Mouse (Mus musculus): Measurements from ENCODE around the gene Fosl1. TPM values are rescaled to one million over a fixed set of nuclear protein-coding genes. Genes with fewer than 3 reads are reported as not detected.
"Not testable (repeated sequence)": the region's sequence is repeated elsewhere in the genome, so short reads cannot be mapped to it uniquely, and the experiment has no call there.

Fosl1 gene
- polyA plus RNA-seq (2012; fragmentation: generic; extraction: Trizol): 15.4 TPM

DNA sequence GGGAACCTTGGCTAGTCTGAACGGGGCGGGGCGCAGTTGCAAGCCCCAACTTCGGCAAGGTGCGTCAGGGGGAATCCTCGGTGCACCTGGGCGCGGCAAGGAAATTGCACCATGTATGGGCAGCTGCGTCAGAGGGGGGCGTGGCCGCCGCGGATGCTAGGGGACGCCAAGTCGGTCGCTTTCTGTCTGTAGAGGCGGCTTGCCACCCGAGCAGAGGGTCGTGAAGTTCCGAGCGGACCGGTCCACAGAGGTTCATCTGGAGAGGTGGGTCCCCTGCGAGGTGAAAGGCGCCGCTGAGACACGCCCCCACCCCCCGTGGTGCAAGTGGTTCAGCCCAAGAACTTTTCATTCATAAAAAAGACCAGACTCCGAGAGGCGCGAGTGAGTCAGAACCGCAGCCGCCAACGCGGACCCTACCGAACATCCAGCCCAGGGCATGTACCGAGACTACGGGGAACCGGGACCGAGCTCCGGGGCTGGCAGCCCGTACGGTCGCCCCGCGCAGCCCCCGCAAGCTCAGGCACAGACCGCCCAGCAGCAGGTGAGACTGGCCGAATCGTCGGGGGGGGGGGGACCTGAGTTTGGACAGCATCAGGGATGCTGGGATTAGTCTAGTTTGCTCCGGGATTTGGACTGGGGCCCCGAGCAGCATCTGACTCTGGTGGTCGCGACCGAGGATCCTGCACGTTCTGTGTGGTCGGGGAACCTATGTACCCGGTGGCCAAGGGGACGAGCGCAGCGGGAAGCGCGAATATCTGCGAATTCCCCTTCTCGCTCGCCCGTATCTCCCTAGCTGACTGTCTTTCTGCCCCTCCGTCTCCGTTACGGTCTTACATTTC lies at the start of gene Fosl1:
TSS of gene Fosl1 (plus strand) at position 33 of the 839 bp plus-strand sequence.
- TF ChIP-seq TCF12 (IDR thresholded peaks at IDR 0.05; ENCODE audit: insufficient read depth, poor library complexity, severe bottlenecking) (no peak), USF1 (IDR thresholded peaks at IDR 0.05; ENCODE audit: low read depth) (no peak), POLR2A (IDR thresholded peaks at IDR 0.05; ENCODE audit: insufficient read length, low read depth) (peak; percentile 71), TCF3 (IDR thresholded peaks at IDR 0.05; ENCODE audit: insufficient read length, low read depth) (no peak), CEBPB (IDR thresholded peaks at IDR 0.05; ENCODE audit: insufficient read depth, poor library complexity, severe bottlenecking) (no peak), MYOD1 (IDR thresholded peaks at IDR 0.05; ENCODE audit: control insufficient read depth in 1 of 3, insufficient read length in 2 of 3, low read depth in 2 of 3) (peak in 2 of 3 experiments; percentile 1 to 10), E2F4 (IDR thresholded peaks at IDR 0.05; ENCODE audit: insufficient read depth) (no peak), MYOG (IDR thresholded peaks at IDR 0.05; ENCODE audit: control insufficient read depth in 1 of 3, insufficient read depth in 1 of 3, insufficient read length in 2 of 3, low read depth in 2 of 3) (peak in 1 of 3 experiments; percentile 23), SRF (IDR thresholded peaks at IDR 0.05; ENCODE audit: control insufficient read depth, insufficient read length, low read depth) (peak; percentile 97), REST (IDR thresholded peaks at IDR 0.05; ENCODE audit: insufficient read depth, insufficient read length) (no peak), MAX (IDR thresholded peaks at IDR 0.05; ENCODE audit: low read depth) (no peak), POLR2AphosphoS2 (IDR thresholded peaks at IDR 0.05; ENCODE audit: insufficient read length, low read depth) (peak; percentile 52)
- Histone ChIP-seq H3K4me2 (ENCODE audit: low read depth) (peak within 1 kb of the TSS; percentile 86), H3K4me3 (peak within 1 kb of the TSS; percentile 89), H3ac (ENCODE audit: control insufficient read depth, insufficient read length) (peak within 1 kb of the TSS; percentile 8), H3K36me3 (ENCODE audit: control insufficient read depth, insufficient read depth) (no peaks in the 10 kb centered on the region), H3K27me3 (ENCODE audit: control insufficient read depth, insufficient read depth, insufficient read length) (no peaks in the 10 kb centered on the region), H3K79me2 (ENCODE audit: control insufficient read depth, insufficient read depth) (peaks cover 48% of the 10 kb centered on the region)

DNA sequence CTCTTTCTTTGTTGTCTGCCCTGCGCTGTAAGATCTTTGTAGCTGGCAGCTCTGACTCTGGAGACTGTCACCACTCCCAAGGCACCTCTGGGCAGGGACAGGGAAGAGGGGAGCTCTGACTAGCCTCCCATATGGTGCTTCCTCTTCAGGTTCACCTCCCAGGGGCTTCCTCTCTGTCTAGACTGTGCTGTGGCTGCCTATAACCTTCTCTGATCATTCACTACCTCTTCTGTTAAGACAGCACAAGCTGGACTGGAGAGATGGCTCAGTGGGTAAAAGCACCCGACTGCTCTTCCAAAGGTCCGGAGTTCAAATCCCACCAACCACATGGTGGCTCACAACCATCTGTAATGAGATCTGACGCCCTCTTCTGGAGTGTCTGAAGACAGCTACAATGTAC lies 46.3 kb upstream of the Fosl1 start:
- H3K4me3 ChIP-seq; H3K27me3 ChIP-seq (ENCODE audit: control insufficient read depth, insufficient read depth, insufficient read length); H3K4me2 ChIP-seq (ENCODE audit: low read depth); H3ac ChIP-seq (ENCODE audit: control insufficient read depth, insufficient read length); H3K79me2 ChIP-seq (ENCODE audit: control insufficient read depth, insufficient read depth); H3K36me3 ChIP-seq (ENCODE audit: control insufficient read depth, insufficient read depth): not testable (repeated sequence)

DNA sequence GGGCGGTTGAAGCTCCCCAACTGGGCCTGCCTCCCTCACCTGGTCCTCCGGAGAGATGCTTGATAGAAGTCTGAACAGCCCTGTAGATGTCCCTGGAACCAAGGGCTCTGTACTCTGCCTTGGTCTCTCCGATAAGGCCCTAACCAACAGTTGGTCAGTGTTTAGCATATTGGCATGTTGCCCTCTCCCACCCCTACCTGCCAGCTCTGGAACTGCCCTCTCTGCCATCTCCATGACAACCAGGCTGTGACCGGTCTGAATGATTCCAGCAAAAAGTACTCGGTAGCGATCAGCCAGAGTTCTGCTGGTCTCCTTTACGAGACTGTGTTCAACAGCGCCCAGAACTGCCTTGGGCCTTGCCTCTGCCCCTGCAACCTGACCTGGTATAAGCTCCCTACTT lies 45.1 kb upstream of the Fosl1 start, which contains the start of gene Tsga10ip:
TSS of gene Tsga10ip (minus strand) at position 234 of the 400 bp plus-strand sequence.
- H3K36me3 ChIP-seq (ENCODE audit: control insufficient read depth, insufficient read depth): no peaks in the 10 kb centered on the region
- no peaks in the 10 kb centered on the region for H3K27me3 ChIP-seq (ENCODE audit: control insufficient read depth, insufficient read depth, insufficient read length)
- no peak within 1 kb of the TSS for H3ac ChIP-seq (ENCODE audit: control insufficient read depth, insufficient read length)
- no peak within 1 kb of the TSS for H3K4me3 ChIP-seq
- H3K79me2 ChIP-seq (ENCODE audit: control insufficient read depth, insufficient read depth): no peaks in the 10 kb centered on the region
- TF ChIP-seq MAX (IDR thresholded peaks at IDR 0.05; ENCODE audit: low read depth) (no peak), POLR2AphosphoS2 (IDR thresholded peaks at IDR 0.05; ENCODE audit: insufficient read length, low read depth) (no peak), TCF3 (IDR thresholded peaks at IDR 0.05; ENCODE audit: insufficient read length, low read depth) (no peak), MYOG (IDR thresholded peaks at IDR 0.05; ENCODE audit: control insufficient read depth in 1 of 3, insufficient read depth in 1 of 3, insufficient read length in 2 of 3, low read depth in 2 of 3) (no peak), POLR2A (IDR thresholded peaks at IDR 0.05; ENCODE audit: insufficient read length, low read depth) (no peak), E2F4 (IDR thresholded peaks at IDR 0.05; ENCODE audit: insufficient read depth) (no peak), REST (IDR thresholded peaks at IDR 0.05; ENCODE audit: insufficient read depth, insufficient read length) (no peak), CEBPB (IDR thresholded peaks at IDR 0.05; ENCODE audit: insufficient read depth, poor library complexity, severe bottlenecking) (no peak), SRF (IDR thresholded peaks at IDR 0.05; ENCODE audit: control insufficient read depth, insufficient read length, low read depth) (no peak), MYOD1 (IDR thresholded peaks at IDR 0.05; ENCODE audit: control insufficient read depth in 1 of 3, insufficient read length in 2 of 3, low read depth in 2 of 3) (no peak), TCF12 (IDR thresholded peaks at IDR 0.05; ENCODE audit: insufficient read depth, poor library complexity, severe bottlenecking) (no peak), USF1 (IDR thresholded peaks at IDR 0.05; ENCODE audit: low read depth) (no peak)
- H3K4me2 ChIP-seq (ENCODE audit: low read depth): no peak within 1 kb of the TSS

DNA sequence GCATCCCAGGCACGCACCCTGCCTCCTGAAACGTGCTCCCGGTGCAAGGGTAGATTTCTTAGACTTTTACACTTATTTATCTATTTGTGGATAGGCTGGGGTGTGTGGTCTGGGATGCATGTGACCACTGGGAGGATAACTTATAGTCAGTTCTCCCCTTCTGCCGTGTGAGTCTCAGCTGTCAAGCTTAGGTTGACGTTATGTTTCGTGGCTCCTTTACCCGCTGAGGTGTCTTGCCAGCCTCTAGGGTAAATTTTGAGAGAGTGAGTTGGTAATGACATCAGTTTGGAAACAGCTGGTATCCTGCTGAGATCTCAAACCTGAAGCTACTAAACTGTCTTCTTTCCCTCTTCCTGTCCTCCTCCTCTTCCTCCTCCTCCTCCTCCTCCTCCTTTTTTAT lies 41.4 kb upstream of the Fosl1 start:
- TF ChIP-seq MAX (IDR thresholded peaks at IDR 0.05; ENCODE audit: low read depth) (no peak), TCF12 (IDR thresholded peaks at IDR 0.05; ENCODE audit: insufficient read depth, poor library complexity, severe bottlenecking) (no peak), MYOG (IDR thresholded peaks at IDR 0.05; ENCODE audit: control insufficient read depth in 1 of 3, insufficient read depth in 1 of 3, insufficient read length in 2 of 3, low read depth in 2 of 3) (no peak), MYOD1 (IDR thresholded peaks at IDR 0.05; ENCODE audit: control insufficient read depth in 1 of 3, insufficient read length in 2 of 3, low read depth in 2 of 3) (no peak), CEBPB (IDR thresholded peaks at IDR 0.05; ENCODE audit: insufficient read depth, poor library complexity, severe bottlenecking) (no peak), SRF (IDR thresholded peaks at IDR 0.05; ENCODE audit: control insufficient read depth, insufficient read length, low read depth) (no peak), REST (IDR thresholded peaks at IDR 0.05; ENCODE audit: insufficient read depth, insufficient read length) (no peak), USF1 (IDR thresholded peaks at IDR 0.05; ENCODE audit: low read depth) (no peak), POLR2A (IDR thresholded peaks at IDR 0.05; ENCODE audit: insufficient read length, low read depth) (no peak), POLR2AphosphoS2 (IDR thresholded peaks at IDR 0.05; ENCODE audit: insufficient read length, low read depth) (no peak), TCF3 (IDR thresholded peaks at IDR 0.05; ENCODE audit: insufficient read length, low read depth) (no peak), E2F4 (IDR thresholded peaks at IDR 0.05; ENCODE audit: insufficient read depth) (no peak)
- Histone ChIP-seq H3K4me2 (ENCODE audit: low read depth) (no peak overlapping the region), H3K36me3 (ENCODE audit: control insufficient read depth, insufficient read depth) (no peaks in the 10 kb centered on the region), H3K27me3 (ENCODE audit: control insufficient read depth, insufficient read depth, insufficient read length) (no peaks in the 10 kb centered on the region), H3K79me2 (ENCODE audit: control insufficient read depth, insufficient read depth) (no peaks in the 10 kb centered on the region), H3K4me3 (no peak overlapping the region), H3ac (ENCODE audit: control insufficient read depth, insufficient read length) (no peak overlapping the region)

DNA sequence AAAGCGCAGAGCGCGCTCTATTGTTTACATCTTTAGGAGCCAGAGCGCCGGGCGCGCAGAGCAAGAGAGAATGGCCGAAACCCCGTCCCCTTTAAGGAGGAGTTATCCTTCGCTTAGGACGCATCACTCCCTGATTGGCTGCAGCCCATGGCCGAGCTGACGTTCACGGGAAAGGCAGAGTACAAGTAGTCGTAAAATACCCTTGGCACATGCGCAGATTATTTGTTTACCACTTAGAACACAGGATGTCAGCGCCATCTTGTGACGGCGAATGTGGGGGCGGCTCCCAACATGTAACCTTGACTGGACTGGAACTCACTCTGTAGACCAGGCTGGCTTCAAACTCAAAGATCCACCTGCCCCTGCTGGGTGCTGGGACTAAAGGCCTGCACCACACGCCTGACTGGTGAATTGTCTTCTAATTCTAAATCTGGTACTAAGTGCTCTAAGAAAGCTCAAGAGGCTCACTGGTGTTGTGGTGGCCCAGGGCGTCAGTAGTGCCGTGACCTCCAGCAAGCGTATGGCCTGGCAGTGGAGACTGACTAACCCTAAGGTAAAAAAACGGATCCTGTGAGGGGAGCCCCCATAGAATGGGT lies 40.7 kb upstream of the Fosl1 start:
- H3K79me2 ChIP-seq (ENCODE audit: control insufficient read depth, insufficient read depth); H3K4me2 ChIP-seq (ENCODE audit: low read depth); H3K4me3 ChIP-seq; H3K36me3 ChIP-seq (ENCODE audit: control insufficient read depth, insufficient read depth); H3ac ChIP-seq (ENCODE audit: control insufficient read depth, insufficient read length); H3K27me3 ChIP-seq (ENCODE audit: control insufficient read depth, insufficient read depth, insufficient read length): not testable (repeated sequence)

Data from myocyte (in vitro differentiated cells).